Mouse (Mus musculus): ENCODE data around the gene Focad.

DNA sequence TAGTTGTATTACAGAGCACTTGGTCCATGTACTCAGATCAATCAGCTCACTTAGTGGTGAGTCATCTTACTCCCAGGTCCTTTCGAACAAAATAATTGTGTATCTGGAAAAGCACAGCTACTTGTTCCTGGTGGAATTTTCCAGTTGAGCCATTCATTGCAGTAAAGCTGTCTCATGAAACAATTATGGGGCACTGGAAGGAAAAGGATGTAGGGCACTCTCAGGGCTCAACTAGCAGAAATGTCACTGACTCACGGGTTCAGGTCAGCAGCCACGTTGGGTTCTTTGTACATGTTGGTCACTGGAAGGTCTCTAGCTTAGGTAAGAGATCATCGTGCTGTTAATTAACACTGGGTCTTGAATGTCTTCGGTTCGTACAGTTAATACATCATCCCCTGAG is 275.5 kb downstream of the Focad start:
- TF ChIP-seq POLR2A (IDR thresholded peaks at IDR 0.05; ENCODE audit: control insufficient read depth, low read depth, low read length) (no peak), CTCF (IDR thresholded peaks at IDR 0.05; ENCODE audit: control insufficient read depth, insufficient read depth, insufficient replicate concordance, low read depth, low read length) (no peak)
